Mouse (Mus musculus): ENCODE results near the gene Chek1. TPM values are rescaled to one million over a fixed set of nuclear protein-coding genes. Genes with fewer than 3 reads are reported as not detected.

Chek1 gene
- total RNA-seq (2014; fragmentation: Nextera tagmentation) = 42.9 and 54.5 TPM in 2 replicates
- 94.6 and 124 TPM in 2 replicates for total RNA-seq (2017)

DNA sequence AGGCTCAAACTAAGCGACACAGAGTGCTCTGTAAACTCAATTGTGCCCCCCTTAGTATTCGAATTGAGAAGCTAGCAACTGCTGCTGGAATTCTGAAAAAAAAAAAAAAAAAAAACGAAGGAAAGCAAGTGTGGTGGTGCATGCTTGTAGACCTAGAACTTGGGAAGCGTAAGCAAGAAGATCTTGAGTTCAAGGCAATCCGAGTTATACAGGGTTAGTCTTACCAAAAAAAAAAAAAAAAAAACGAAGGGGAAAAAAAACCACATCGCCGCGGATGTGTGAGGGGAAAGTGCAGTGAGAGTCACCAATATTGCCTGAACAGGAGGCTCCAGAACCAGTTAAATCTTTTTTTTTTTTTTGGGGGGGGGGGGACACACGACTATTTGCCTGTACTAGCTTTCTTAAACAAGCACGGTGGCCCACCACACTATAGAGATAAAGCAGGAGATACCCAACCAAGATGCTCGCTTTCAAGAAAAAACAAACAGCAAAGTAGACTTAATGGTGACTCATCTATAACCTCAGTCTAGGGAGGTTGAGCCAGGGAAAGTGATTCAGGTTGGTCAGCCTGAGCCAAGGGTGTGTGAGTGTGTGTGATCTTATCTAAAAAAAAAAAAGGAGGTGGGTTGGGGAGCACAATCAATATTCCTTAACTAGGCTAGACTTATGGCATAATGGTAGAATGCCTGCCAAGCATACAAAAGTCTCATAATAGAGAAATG lies at the start of gene Chek1:
Gene Chek1, minus strand, starts transcription at position 32 of the 722 bp plus-strand sequence.
- ATAC-seq (replicated peaks; ENCODE audit: low FRiP score, low TSS enrichment, poor library complexity, severe bottlenecking) = peak; percentile 26; the same call in 1 of the 2 replicates

DNA sequence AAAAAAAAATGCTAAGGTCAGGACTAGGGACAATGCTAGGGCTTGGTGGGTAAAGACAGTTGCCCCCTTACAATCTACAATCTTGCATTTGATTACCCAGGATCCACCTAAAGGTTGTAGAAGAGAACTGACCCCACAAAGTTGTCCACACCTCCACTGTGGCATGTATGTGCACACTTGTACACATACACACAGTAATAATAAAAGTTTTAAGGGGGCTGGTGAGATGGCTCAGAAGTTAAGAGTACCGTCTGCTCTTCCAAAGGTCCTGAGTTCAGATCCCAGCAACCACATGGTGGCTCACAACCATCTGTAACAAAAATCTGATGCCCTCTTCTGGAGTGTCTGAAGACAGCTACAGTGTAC lies 42.2 kb upstream of the Chek1 start:
- no peak for ATAC-seq (replicated peaks; ENCODE audit: low FRiP score, low TSS enrichment, poor library complexity, severe bottlenecking)

DNA sequence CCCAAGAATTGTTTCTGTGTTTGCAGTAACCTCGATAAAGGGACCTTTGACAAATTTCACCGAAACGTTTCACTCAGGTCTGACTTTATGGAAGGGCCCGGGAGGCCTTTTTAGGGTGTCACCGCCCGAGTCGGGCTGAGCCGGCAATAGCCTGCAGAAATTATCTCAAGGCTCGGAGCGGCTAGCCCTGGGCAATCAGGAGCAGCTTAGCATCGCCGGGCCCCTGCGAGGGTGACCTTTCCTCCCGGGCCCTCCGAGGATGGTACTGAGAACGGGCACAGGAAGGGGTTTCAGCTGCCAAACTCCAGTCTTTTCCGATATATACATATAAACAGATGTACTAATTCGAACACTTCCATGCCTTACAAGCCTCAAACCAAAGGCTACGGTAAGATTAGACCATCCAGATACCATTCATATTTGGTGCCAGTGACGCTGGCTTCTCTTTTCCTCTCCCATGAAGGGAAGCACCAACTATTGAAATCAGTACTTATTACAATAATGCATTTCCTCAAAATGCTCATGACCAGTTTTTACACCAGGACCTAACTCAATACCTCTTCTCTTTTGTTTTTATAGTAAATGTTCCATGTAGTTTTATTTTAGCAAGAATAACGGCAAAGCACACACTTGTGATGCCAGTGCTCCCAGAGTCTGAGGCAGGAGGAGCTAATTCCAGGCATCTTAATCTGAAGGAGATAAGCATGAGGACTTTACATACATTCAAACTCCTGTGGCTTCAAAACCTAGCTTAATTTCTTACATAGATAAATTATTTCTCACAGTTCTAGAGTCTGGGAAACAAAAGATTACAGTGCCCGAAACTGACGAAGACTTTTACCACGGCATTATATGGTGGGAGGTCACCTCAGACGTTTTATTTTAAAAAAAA lies 41.5 kb upstream of the Chek1 start:
- peak; percentile 45 for ATAC-seq (replicated peaks; ENCODE audit: low FRiP score, low TSS enrichment, poor library complexity, severe bottlenecking)

DNA sequence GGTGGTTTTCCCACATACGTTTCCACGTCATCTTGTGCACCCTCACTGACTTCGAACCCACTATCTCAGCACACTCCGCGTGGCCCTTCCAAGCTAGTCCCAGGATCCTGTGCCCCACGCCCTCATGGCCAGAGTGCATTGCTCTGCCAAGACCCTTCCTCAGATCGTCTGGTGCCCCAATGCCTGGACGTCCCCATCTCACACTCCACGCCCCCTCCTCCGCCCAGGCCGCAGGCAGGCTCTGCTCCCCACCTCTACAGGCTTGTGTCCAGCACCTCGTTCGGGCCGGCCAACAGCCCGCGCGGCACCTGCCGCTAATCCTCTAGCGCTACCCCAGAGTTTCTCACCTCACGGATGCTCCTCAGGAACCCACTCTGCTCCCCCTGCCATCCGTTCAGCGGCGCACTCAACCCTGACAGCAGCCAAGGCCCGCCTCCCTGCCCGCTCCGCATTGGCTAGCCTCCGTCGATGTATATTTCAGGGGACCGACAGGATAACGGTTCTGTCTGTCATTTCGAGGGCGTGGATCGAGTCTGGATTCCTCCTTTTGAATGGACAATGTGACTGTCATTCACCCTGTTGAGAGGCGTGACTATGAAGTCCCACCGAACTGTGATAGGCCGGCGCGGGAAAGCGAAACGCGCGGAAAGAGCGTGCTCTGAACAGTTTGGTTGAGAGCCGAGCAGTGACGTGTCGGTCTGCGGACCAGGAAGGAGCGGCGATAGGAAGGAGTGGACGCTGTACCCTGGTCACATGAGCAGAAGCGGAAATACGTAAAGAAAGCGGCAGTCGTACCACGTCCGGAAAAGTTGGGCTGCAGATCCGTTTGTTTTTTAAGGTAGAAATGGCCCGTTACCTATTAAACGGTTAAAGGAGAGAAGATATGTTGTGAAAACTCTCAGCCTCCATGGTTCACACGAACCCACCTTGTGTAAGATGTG lies 40.6 kb upstream of the Chek1 start, which contains the start of gene Stt3a:
Gene Stt3a, minus strand, starts transcription at position 477 of the 941 bp plus-strand sequence.
- ATAC-seq (replicated peaks; ENCODE audit: low FRiP score, low TSS enrichment, poor library complexity, severe bottlenecking) = peak; percentile 95

GRCm38 (mm10) chr9:36764378-36764777 lies 37.5 kb upstream of the Chek1 start:
- ATAC-seq (replicated peaks; ENCODE audit: low FRiP score, low TSS enrichment, poor library complexity, severe bottlenecking) = no peak

GRCm38 (mm10) chr9:36726131-36727033 lies 483 bp downstream of the Chek1 start:
- peak; percentile 85 for ATAC-seq (replicated peaks; ENCODE audit: low FRiP score, low TSS enrichment, poor library complexity, severe bottlenecking)

DNA sequence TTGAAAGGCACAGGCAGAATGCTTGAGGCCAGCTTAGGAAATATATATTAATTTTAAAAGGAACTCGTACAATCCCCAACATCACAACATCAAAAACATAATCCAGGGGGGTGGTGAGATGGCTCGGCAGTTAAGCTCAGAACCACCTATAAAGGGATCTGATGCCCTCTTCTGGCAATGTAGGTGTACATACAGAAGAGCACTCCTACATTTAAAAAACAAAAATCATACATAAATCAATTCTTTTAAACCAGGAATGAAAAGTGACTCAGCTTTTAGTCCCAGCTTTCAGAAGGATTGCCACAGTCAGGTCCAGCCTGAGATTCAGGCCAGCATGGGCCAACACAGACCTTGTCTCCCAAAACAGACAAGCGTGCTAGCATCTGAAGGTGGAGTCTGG lies 10.2 kb downstream of the Chek1 start:
- no peak for ATAC-seq (replicated peaks; ENCODE audit: low FRiP score, low TSS enrichment, poor library complexity, severe bottlenecking)

DNA sequence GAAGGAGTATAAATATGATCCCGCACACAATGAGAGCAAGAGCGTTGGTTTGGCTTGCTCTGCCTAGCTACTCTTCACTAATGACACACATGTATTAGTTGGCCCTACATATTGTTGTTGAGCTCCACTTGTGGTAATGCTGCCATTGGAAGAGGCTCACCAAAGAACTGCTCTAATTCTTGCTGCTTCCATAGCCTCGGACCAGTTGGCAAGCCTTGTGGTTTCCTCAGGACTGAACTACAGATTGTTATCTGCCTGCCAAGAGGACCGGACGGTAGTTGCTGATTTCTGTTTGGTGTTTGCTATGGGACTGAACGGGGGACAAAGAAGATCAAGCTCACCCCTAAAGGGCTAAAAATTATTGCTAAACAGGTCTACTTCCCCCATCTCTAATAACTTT lies 19.6 kb downstream of the Chek1 start:
- ATAC-seq (replicated peaks; ENCODE audit: low FRiP score, low TSS enrichment, poor library complexity, severe bottlenecking) = peak; percentile 66

DNA sequence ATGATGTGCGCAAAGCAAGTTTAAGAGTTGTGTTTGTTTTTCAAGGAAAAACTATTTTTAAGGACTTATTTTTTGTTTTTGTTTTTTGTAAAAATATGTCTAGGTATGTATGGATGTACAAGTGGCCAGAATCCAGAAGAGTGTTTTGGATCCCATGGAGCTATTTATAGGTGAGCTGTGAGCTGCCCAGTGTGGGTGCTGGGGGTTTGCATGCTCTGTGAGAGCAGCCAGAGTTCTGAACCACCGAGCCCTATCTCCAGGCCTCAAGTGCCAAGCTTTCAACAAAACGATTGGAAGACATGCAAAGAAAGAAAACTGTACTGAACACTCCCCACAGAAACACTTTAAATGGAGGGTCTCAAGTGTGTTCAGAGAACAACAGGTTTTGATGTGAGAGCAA lies 20.9 kb downstream of the Chek1 start:
- ATAC-seq (replicated peaks; ENCODE audit: low FRiP score, low TSS enrichment, poor library complexity, severe bottlenecking) = no peak

- ATAC-seq (replicated peaks; ENCODE audit: low FRiP score, low TSS enrichment, poor library complexity, severe bottlenecking) = no peak
Observed at GRCm38 (mm10) chr9:36694276-36694675, 32.6 kb downstream of the Chek1 start.

- no peak for ATAC-seq (replicated peaks; ENCODE audit: low FRiP score, low TSS enrichment, poor library complexity, severe bottlenecking)
Observed at GRCm38 (mm10) chr9:36692920-36693319, 33.9 kb downstream of the Chek1 start, which contains the start of gene Acrv1. Gene Acrv1, plus strand, starts transcription at chr9:36693220.

- ATAC-seq (replicated peaks; ENCODE audit: low FRiP score, low TSS enrichment, poor library complexity, severe bottlenecking) = no peak
Observed at GRCm38 (mm10) chr9:36687329-36687728, 39.5 kb downstream of the Chek1 start.

DNA sequence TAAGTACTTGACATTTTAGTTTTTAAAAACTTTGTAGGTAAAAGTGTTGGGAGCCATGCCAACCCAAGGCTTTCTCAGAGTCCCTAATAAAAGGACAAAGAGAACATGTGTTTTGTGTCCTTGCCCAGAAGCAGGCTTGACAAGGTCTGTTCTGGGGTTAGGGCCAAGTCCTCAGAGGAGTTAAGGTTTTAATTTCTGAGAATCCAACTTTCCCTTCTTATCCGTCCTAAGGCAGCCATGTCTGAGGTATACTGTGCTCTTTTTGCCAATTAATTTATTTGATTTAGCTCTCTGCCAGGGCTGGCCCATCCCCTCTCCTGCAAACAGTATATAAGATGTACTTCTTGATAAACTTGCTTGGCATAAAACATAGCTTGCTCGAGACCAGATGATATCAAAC lies 45.4 kb downstream of the Chek1 start:
- no peak for ATAC-seq (replicated peaks; ENCODE audit: low FRiP score, low TSS enrichment, poor library complexity, severe bottlenecking)

Other genes with a start within 250 kb of the Chek1 start
- gene Gm5615, start 185.1 kb downstream of the Chek1 start, total RNA-seq (2014; fragmentation: Nextera tagmentation) = not detected in 2 replicates
- not detected in 2 replicates for gene Gm5615, start 185.1 kb downstream of the Chek1 start, total RNA-seq (2017)
- gene Gm17689, start 144.4 kb downstream of the Chek1 start, total RNA-seq (2014; fragmentation: Nextera tagmentation) = not detected in 2 replicates
- gene Gm17689, start 144.4 kb downstream of the Chek1 start, total RNA-seq (2017) = not detected in 2 replicates
- gene A630095E13Rik, start 83.7 kb downstream of the Chek1 start, total RNA-seq (2014; fragmentation: Nextera tagmentation) = not detected in 2 replicates
- not detected in 2 replicates for gene A630095E13Rik, start 83.7 kb downstream of the Chek1 start, total RNA-seq (2017)
- gene Acrv1, start 33.8 kb downstream of the Chek1 start, total RNA-seq (2014; fragmentation: Nextera tagmentation) = not detected in 2 replicates
- not detected in 2 replicates for gene Acrv1, start 33.8 kb downstream of the Chek1 start, total RNA-seq (2017)
- 168 and 186 TPM in 2 replicates for gene Stt3a, start 40.6 kb upstream of the Chek1 start, total RNA-seq (2014; fragmentation: Nextera tagmentation)
- gene Stt3a, start 40.6 kb upstream of the Chek1 start, total RNA-seq (2017) = 677 and 976 TPM in 2 replicates
- 34.9 and 60.8 TPM in 2 replicates for gene Ei24, start 70.3 kb upstream of the Chek1 start, total RNA-seq (2014; fragmentation: Nextera tagmentation)
- 42.1 and 44.0 TPM in 2 replicates for gene Ei24, start 70.3 kb upstream of the Chek1 start, total RNA-seq (2017)
- gene Fez1, start 94.8 kb upstream of the Chek1 start, total RNA-seq (2014; fragmentation: Nextera tagmentation) = not detected in 2 replicates
- gene Fez1, start 94.8 kb upstream of the Chek1 start, total RNA-seq (2017) = not detected in 2 replicates

All from megakaryocyte-erythroid progenitor cell, adult 5-6 weeks (primary cell).